13 mouse cellular contexts compared by ENCODE assay signal in the genomic region with DNA sequence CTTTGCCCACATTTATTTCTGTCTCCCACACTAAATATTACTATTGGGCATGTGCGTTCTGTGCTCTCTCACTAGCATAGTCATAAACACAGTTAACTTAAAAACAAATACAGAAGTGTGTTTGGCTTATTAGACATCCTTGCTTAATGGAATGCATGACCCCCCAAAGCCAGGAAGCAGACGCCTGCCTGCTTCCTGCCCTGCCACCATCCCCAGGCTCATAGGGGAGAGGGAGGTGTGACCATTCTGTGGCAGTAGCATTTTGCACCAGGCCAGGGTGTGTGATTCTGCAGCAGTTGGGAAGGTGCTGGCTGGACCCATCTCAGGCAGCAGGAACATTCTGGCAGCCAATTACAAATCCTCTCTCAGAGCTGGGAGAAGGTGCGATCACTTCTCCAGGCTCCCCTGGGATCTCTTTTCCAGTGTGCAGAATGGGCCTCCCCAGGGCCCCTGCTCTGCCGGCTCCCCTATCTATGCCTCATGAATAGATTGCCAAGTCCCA.
DNase-seq lines count a peak whose midpoint lies in the region; ATAC-seq lines count a peak whose summit lies in the region.
"Had no signal": no experiment of that assay in that cellular context is flagged by ENCODE, and none has a peak within 500 bp of the region (broad histone marks: within the 10 kb centered on the region; RNA-seq: fewer than 3 reads in every experiment).

No protein-coding gene starts in this region.

- no peak for DNase-seq in embryonic facial prominence, embryonic 14.5 days (ENCODE audit: low spot score)
- DNase-seq in embryonic facial prominence, embryonic 10.5 days (ENCODE audit: low spot score), result no peak
- DNase-seq in kidney, adult 11 months, result peak; percentile 10
- DNase-seq in kidney, adult 18-20 months, result no peak
- no peak for DNase-seq in neural tube, embryonic 10.5 days (ENCODE audit: extremely low spot score, low spot score)
- DNase-seq in right cerebral cortex, postnatal 36 days (ENCODE audit: low spot score in 2 of 2), result no peak
- DNase-seq in right cerebral cortex, adult 2 months (ENCODE audit: low spot score in 2 of 2), result no peak
- DNase-seq: adrenal gland, postnatal 25 days; cerebellum, adult 11 months; gastrocnemius, postnatal 36 days; layer of hippocampus, postnatal 36 days had no signal

- no peaks in the 10 kb centered on the region for H3K27me3 ChIP-seq in embryonic facial prominence, embryonic 14.5 days (replicated peaks; ENCODE audit: control insufficient read depth, insufficient read depth, low read length)
- no peaks in the 10 kb centered on the region for H3K27me3 ChIP-seq in embryonic facial prominence, embryonic 10.5 days (replicated peaks; ENCODE audit: low read depth, poor library complexity, severe bottlenecking)
- H3K27me3 ChIP-seq in neural tube, embryonic 15.5 days (replicated peaks), result no peaks in the 10 kb centered on the region

- no peak overlapping the region for H3K27ac ChIP-seq in embryonic facial prominence, embryonic 14.5 days (replicated peaks; ENCODE audit: low read depth, low read length)
- H3K27ac ChIP-seq in embryonic facial prominence, embryonic 10.5 days (replicated peaks), result no peak overlapping the region
- H3K27ac ChIP-seq in neural tube, embryonic 15.5 days (replicated peaks), result 0 out of 2 replicates have a peak overlapping the region, but pooled peaks have one; percentile 11

- WGBS in embryonic facial prominence, embryonic 14.5 days, result 50% methylated on average over 4 of the region's 4 CpGs
- 62% methylated on average over 4 of the region's 4 CpGs for WGBS in embryonic facial prominence, embryonic 10.5 days
- 50% methylated on average over 4 of the region's 4 CpGs for WGBS in neural tube, embryonic 15.5 days

- H3K36me3 ChIP-seq in embryonic facial prominence, embryonic 14.5 days (ENCODE audit: control insufficient read depth, insufficient read depth, low read length), result no peaks in the 10 kb centered on the region
- H3K36me3 ChIP-seq in embryonic facial prominence, embryonic 10.5 days (replicated peaks), result no peaks in the 10 kb centered on the region
- H3K36me3 ChIP-seq in neural tube, embryonic 15.5 days, result no peaks in the 10 kb centered on the region

- H3K9me3 ChIP-seq in embryonic facial prominence, embryonic 14.5 days (ENCODE audit: control insufficient read depth, low read length), result 0 out of 2 replicates have a peak, but pooled peaks cover 10% of the 10 kb centered on the region
- 0 out of 2 replicates have a peak, but pooled peaks cover 2% of the 10 kb centered on the region for H3K9me3 ChIP-seq in embryonic facial prominence, embryonic 10.5 days
- no peaks in the 10 kb centered on the region for H3K9me3 ChIP-seq in neural tube, embryonic 15.5 days (replicated peaks)

- H3K4me1 ChIP-seq in embryonic facial prominence, embryonic 14.5 days (ENCODE audit: control insufficient read depth, insufficient read depth, low read length), result no peaks in the 10 kb centered on the region
- H3K4me1 ChIP-seq in embryonic facial prominence, embryonic 10.5 days, result peaks cover 27% of the 10 kb centered on the region
- H3K4me1 ChIP-seq in neural tube, embryonic 15.5 days, result peaks cover 13% of the 10 kb centered on the region

- no peak overlapping the region for H3K4me2 ChIP-seq in embryonic facial prominence, embryonic 14.5 days (ENCODE audit: low read depth, low read length)
- no peak overlapping the region for H3K4me2 ChIP-seq in neural tube, embryonic 15.5 days
- H3K4me2 ChIP-seq: liver, embryonic 11.5 days had no signal

- H3K4me3 ChIP-seq in embryonic facial prominence, embryonic 14.5 days (ENCODE audit: low read depth, low read length), result no peak overlapping the region
- H3K4me3 ChIP-seq in embryonic facial prominence, embryonic 10.5 days, result no peak overlapping the region
- no peak overlapping the region for H3K4me3 ChIP-seq in neural tube, embryonic 15.5 days (replicated peaks)

- H3K9ac ChIP-seq in embryonic facial prominence, embryonic 14.5 days (ENCODE audit: low read depth, low read length), result no peak overlapping the region
- no peak overlapping the region for H3K9ac ChIP-seq in neural tube, embryonic 15.5 days (replicated peaks)

- peak; percentile 56 for ATAC-seq in embryonic facial prominence, embryonic 14.5 days (ENCODE audit: low read depth)
- ATAC-seq in neural tube, embryonic 15.5 days (ENCODE audit: low FRiP score), result no peak
